Mouse (Mus musculus): ENCODE results near the gene Cldn16. TPM values are rescaled to one million over a fixed set of nuclear protein-coding genes. Genes with fewer than 3 reads are reported as not detected.

Gene Cldn16
- polyA plus RNA-seq, 1 experiment from 2014 or later = not detected

Other genes with a start within 250 kb of the Cldn16 start
- 2.1 and 2.6 TPM in 2 replicates for gene Cldn1, start 91.3 kb upstream of the Cldn16 start, polyA plus RNA-seq (2015; fragmentation: Nextera tagmentation; extraction: Ambion mirVana)
- gene Tmem207, start 63.6 kb downstream of the Cldn16 start, polyA plus RNA-seq (2015; fragmentation: Nextera tagmentation; extraction: Ambion mirVana) = not detected in 2 replicates
- gene Il1rap, start 118.6 kb downstream of the Cldn16 start, polyA plus RNA-seq (2015; fragmentation: Nextera tagmentation; extraction: Ambion mirVana) = 2.6 and 3.4 TPM in 2 replicates

Measured in forebrain, embryonic 13.5 days (tissue).